Mouse (Mus musculus): ENCODE measurements around the gene Trmt6. TPM values are rescaled to one million over a fixed set of nuclear protein-coding genes. Genes with fewer than 3 reads are reported as not detected.

Trmt6 gene
- polyA plus RNA-seq, 1 experiment from 2014 or later: 31.8 TPM

- Histone ChIP-seq H3K4me3 (ENCODE audit: low read depth, low read length) (no peak overlapping the region), H3K36me3 (ENCODE audit: control insufficient read depth, insufficient read depth, low read length) (no peaks in the 10 kb centered on the region), H3K9ac (ENCODE audit: low read length) (no peak overlapping the region), H3K27me3 (ENCODE audit: control insufficient read depth, insufficient read depth, low read length) (no peaks in the 10 kb centered on the region), H3K4me2 (no peak overlapping the region), H3K4me1 (ENCODE audit: control insufficient read depth, insufficient read depth, low read length) (no peaks in the 10 kb centered on the region), H3K27ac (ENCODE audit: low read depth, low read length) (no peak overlapping the region), H3K9me3 (ENCODE audit: control insufficient read depth, low read length) (no peaks in the 10 kb centered on the region)
- DNase-seq (ENCODE audit: low spot score, missing footprints) (no peak), ATAC-seq (ENCODE audit: low FRiP score) (no peak)
- 70% methylated on average over 1 of the region's 1 CpGs for WGBS
Observed at GRCm38 (mm10) chr2:132770822-132771221, 45.0 kb downstream of the Trmt6 start.

GRCm38 (mm10) chr2:132757911-132758310 is 57.9 kb downstream of the Trmt6 start:
- DNase-seq (ENCODE audit: low spot score, missing footprints) (peak; percentile 35), ATAC-seq (ENCODE audit: low FRiP score) (no peak)
- Histone ChIP-seq H3K27ac (ENCODE audit: low read depth, low read length) (no peak overlapping the region), H3K27me3 (ENCODE audit: control insufficient read depth, insufficient read depth, low read length) (no peaks in the 10 kb centered on the region), H3K4me3 (ENCODE audit: low read depth, low read length) (no peak overlapping the region), H3K36me3 (ENCODE audit: control insufficient read depth, insufficient read depth, low read length) (no peaks in the 10 kb centered on the region), H3K9me3 (ENCODE audit: control insufficient read depth, low read length) (no peaks in the 10 kb centered on the region), H3K4me2 (no peak overlapping the region), H3K9ac (ENCODE audit: low read length) (no peak overlapping the region), H3K4me1 (ENCODE audit: control insufficient read depth, insufficient read depth, low read length) (no peaks in the 10 kb centered on the region)
- 66% methylated on average over 5 of the region's 5 CpGs for WGBS

Other genes starting within 250 kb of the Trmt6 start
- gene Gpcpd1, start 228.3 kb downstream of the Trmt6 start, polyA plus RNA-seq (2014; fragmentation: Nextera tagmentation; extraction: Ambion mirVana): 41.7 and 50.4 TPM in 2 replicates
- 17.9 and 20.5 TPM in 2 replicates for gene Shld1, start 129.1 kb downstream of the Trmt6 start, polyA plus RNA-seq (2014; fragmentation: Nextera tagmentation; extraction: Ambion mirVana)
- 23.0 and 25.5 TPM in 2 replicates for gene Chgb, start 34.8 kb downstream of the Trmt6 start, polyA plus RNA-seq (2014; fragmentation: Nextera tagmentation; extraction: Ambion mirVana)
- 23.1 and 23.7 TPM in 2 replicates for gene Mcm8, start 86 bp upstream of the Trmt6 start, polyA plus RNA-seq (2014; fragmentation: Nextera tagmentation; extraction: Ambion mirVana)
- 24.7 and 25.5 TPM in 2 replicates for gene Crls1, start 30.6 kb upstream of the Trmt6 start, polyA plus RNA-seq (2014; fragmentation: Nextera tagmentation; extraction: Ambion mirVana)
- 0.14 and 0.18 TPM in 2 replicates for gene Lrrn4, start 64.8 kb upstream of the Trmt6 start, polyA plus RNA-seq (2014; fragmentation: Nextera tagmentation; extraction: Ambion mirVana)
- 1.1 and 1.4 TPM in 2 replicates for gene Fermt1, start 129.9 kb upstream of the Trmt6 start, polyA plus RNA-seq (2014; fragmentation: Nextera tagmentation; extraction: Ambion mirVana)